Mouse (Mus musculus) heart, adult 2 months (tissue): ENCODE results near the gene Nr2c2. TPM values are rescaled to one million over a fixed set of nuclear protein-coding genes. Genes with fewer than 3 reads are reported as not detected.
"Not testable (repeated sequence)": the region's sequence is repeated elsewhere in the genome, so short reads cannot be mapped to it uniquely, and the experiment has no call there.

ENCODE experiments used
- DNase-seq, 2 experiments: peaks; one replicate each; pipeline ENCODE4 v3.0.0; 2021
- H3K27ac ChIP-seq: fragments of 200-600 bp; 2 replicates; pipeline ENCODE4 v1.8.1; 2022
- H3K27me3 ChIP-seq: fragments of 200-500 bp; 2 replicates; pipeline ENCODE4 v1.6.1; 2012; ENCODE audit warnings: mild to moderate bottlenecking, low read length, inconsistent platforms, mixed read lengths; ENCODE audit not compliant: control insufficient read depth, insufficient read depth
- H3K36me3 ChIP-seq: fragments of 200-500 bp; 2 replicates; pipeline ENCODE4 v1.6.1; 2012; ENCODE audit warnings: low read length, inconsistent platforms; ENCODE audit not compliant: control insufficient read depth, insufficient read depth
- H3K4me1 ChIP-seq: fragments of 200-500 bp; 2 replicates; pipeline ENCODE4 v1.6.1; 2011; ENCODE audit warnings: low read length; ENCODE audit not compliant: control insufficient read depth, insufficient read depth
- H3K4me3 ChIP-seq: fragments of 200-600 bp; 2 replicates; pipeline ENCODE4 v1.8.1; 2022
- H3K79me2 ChIP-seq: fragments of 200-500 bp; replicated peaks from 2 replicates; pipeline ENCODE4 v1.6.1; 2012; ENCODE audit warnings: mild to moderate bottlenecking, inconsistent platforms, low read length, moderate library complexity, mixed read lengths; ENCODE audit not compliant: control insufficient read depth, insufficient read depth
- H3K9ac ChIP-seq: fragments of 200-500 bp; 2 replicates; pipeline ENCODE4 v1.6.1; 2012; ENCODE audit warnings: low read depth, mild to moderate bottlenecking, control low read depth, inconsistent platforms, low read length, mixed read lengths
- CTCF ChIP-seq: fragments of 200-600 bp; IDR thresholded peaks from 2 replicates; pipeline ENCODE4 v1.8.1; 2022; ENCODE audit warnings: antibody characterized with exemption, mild to moderate bottlenecking, moderate library complexity
- EP300 ChIP-seq: fragments of 200-500 bp; IDR thresholded peaks from 2 replicates; pipeline ENCODE4 v1.6.1; 2011; ENCODE audit warnings: low read depth, low read length, control low read depth; ENCODE audit not compliant: insufficient read depth
- POLR2A ChIP-seq: fragments of 200-500 bp; IDR thresholded peaks from 2 replicates; pipeline ENCODE4 v1.6.1; 2011; ENCODE audit warnings: mild to moderate bottlenecking, low read depth, low read length, control low read depth; ENCODE audit not compliant: insufficient read depth
- WGBS: fragments of 180-500 bp; shearing (Covaris S2); methylation state at CpG from one replicate; pipeline ENCODE4 v1.1.7; 2018; 5-methylcytosine and 5-hydroxymethylcytosine counted together
- intact Hi-C: fragments of 180-260 bp; cut with DNase I; formaldehyde crosslinking; loops from one replicate; pipeline ENCODE4 v1.15.1; 2025
- polyA plus RNA-seq: library from polyadenylated mRNA; depleted of rRNA; stranded (reverse); fragments of >200 nt; gene quantifications from 2 replicates; pipeline ENCODE4 v1.2.3, GENCODE M21; 2012
- total RNA-seq, 2 experiments: library from RNA; stranded (reverse); gene quantifications; 2 replicates each; pipeline ENCODE4 v1.2.3; 2021

The Nr2c2 gene
- total and polyA plus RNA-seq, 3 experiments = 8.5 to 26.8 (median 21.6) TPM

DNA sequence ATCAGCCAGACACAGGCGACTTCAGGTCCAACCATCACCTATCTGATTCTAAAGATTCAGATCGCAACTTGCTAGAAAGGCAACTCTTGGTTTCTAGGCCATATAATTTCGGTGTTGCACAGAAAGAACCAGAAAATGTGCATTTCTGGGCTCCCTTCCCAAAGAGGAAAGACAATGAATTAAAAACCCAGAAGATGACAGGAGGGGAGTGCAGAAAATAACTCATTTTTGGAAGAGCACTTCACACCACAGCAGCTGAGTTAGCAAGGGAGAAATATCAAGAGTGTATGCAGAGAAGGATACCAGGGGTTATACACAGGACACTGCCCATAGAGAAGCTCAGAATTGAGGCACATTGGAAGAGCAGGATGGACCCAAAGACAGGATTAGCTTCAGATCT is 6.3 kb upstream of the Nr2c2 start:
- H3K9ac ChIP-seq = no peak overlapping the region
- no peak overlapping the region for H3K4me3 ChIP-seq
- no peaks in the 10 kb centered on the region for H3K79me2 ChIP-seq
- WGBS = 87% methylated on average over 3 of the region's 3 CpGs
- DNase-seq = no peak
- intact Hi-C loops = no loop called here
- no peak for TF ChIP-seq EP300
- no peak for TF ChIP-seq POLR2A
- TF ChIP-seq CTCF = no peak
- no peaks in the 10 kb centered on the region for H3K27me3 ChIP-seq
- H3K4me1 ChIP-seq = no peaks in the 10 kb centered on the region
- H3K27ac ChIP-seq = no peak overlapping the region
- H3K36me3 ChIP-seq = no peaks in the 10 kb centered on the region

- WGBS = 83% methylated on average over 7 of the region's 7 CpGs
- H3K79me2 ChIP-seq, H3K27ac ChIP-seq, H3K4me3 ChIP-seq, H3K4me1 ChIP-seq, H3K9ac ChIP-seq, DNase-seq, H3K27me3 ChIP-seq, intact Hi-C loops: not testable (repeated sequence)
- peaks cover 12% of the 10 kb centered on the region for H3K36me3 ChIP-seq
Observed at GRCm38 (mm10) chr6:92089141-92089540, 2.0 kb upstream of the Nr2c2 start.

- intact Hi-C loops = loop anchor here (5.0 kb wide), 3 partner anchors 47 to 573 kb away; partner anchors contain the start of genes Lsm3, Mrps25 and Xpc
Observed at GRCm38 (mm10) chr6:92089982-92090381, 1.2 kb upstream of the Nr2c2 start.

GRCm38 (mm10) chr6:92090497-92090896 is 693 bp upstream of the Nr2c2 start:
- Histone ChIP-seq H3K79me2 (peaks cover 5% of the 10 kb centered on the region; the same call in 1 of the 2 replicates), H3K27ac (peak overlapping the region; percentile 98), H3K36me3 (peaks cover 21% of the 10 kb centered on the region), H3K27me3 (no peaks in the 10 kb centered on the region), H3K4me3 (peak overlapping the region; percentile 92), H3K4me1 (peaks cover 8% of the 10 kb centered on the region), H3K9ac (peak overlapping the region; percentile 93)
- TF ChIP-seq CTCF (no peak), EP300 (no peak), POLR2A (no peak)
- no peak for DNase-seq
- intact Hi-C loops = loop anchor here (5.0 kb wide), 3 partner anchors 47 to 573 kb away; partner anchors contain the start of genes Lsm3, Mrps25 and Xpc
- WGBS = 4% methylated on average over 4 of the region's 4 CpGs

More at GRCm38 (mm10) chr6:92089982-92090381, 1.2 kb upstream of the Nr2c2 start:
- TF ChIP-seq POLR2A (no peak), CTCF (no peak), EP300 (no peak)
- H3K79me2 ChIP-seq = peaks cover 4% of the 10 kb centered on the region; the same call in 1 of the 2 replicates
- DNase-seq = no peak
- no peak overlapping the region for H3K4me3 ChIP-seq
- WGBS = 93% methylated on average over 4 of the region's 4 CpGs
- H3K36me3 ChIP-seq = peaks cover 17% of the 10 kb centered on the region
- peaks cover 8% of the 10 kb centered on the region for H3K4me1 ChIP-seq
- H3K27ac ChIP-seq = no peak overlapping the region
- H3K27me3 ChIP-seq = no peaks in the 10 kb centered on the region
- H3K9ac ChIP-seq = no peak overlapping the region

DNA sequence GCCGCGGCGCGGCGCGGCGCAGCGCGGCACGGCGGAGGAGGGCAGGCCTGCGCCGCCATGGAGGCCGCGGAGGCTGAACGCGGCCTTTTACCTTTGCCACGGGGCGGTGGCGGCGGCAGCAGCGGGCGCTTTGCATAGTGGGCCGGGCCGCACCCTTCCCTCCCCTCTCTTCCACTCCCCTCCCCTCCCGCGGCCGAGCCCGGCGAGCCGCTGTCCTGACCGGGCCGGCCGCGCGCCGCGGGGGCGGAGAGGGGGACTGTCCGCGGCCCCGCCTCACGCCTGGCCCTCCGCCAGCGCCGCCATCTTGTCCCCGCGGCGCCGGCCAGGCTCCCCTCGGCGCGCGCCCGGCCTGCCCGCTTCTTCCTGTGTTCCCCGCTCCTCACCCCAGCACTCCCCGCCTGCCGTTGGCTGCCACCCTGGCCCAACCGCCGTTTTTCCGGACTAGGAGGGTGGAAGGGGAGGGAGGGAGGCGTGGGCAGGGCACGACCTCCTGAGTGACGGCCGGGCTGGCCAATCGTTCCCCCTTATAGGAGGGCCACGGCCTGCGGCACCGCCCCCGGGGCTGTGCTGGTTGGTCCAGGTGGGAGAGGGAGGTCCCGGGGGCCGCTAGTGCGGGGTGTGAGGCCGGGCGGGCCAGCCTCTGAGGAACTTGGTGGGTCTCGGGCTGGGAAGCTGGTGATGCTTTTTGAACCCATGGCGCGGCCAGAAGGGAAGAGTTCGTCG is 738 bp downstream of the Nr2c2 start:
- intact Hi-C loops = loop anchor here (5.0 kb wide), 3 partner anchors 45 to 575 kb away; partner anchors contain the start of genes Lsm3, Mrps25 and Xpc
- Histone ChIP-seq H3K9ac (peak overlapping the region; percentile 93), H3K36me3 (peaks cover 21% of the 10 kb centered on the region), H3K79me2 (peaks cover 7% of the 10 kb centered on the region), H3K4me3 (peak overlapping the region; percentile 92), H3K27me3 (no peaks in the 10 kb centered on the region), H3K4me1 (peaks cover 8% of the 10 kb centered on the region), H3K27ac (peak overlapping the region; percentile 98)
- DNase-seq = peak; percentile 100
- TF ChIP-seq POLR2A (peak; percentile 72), CTCF (no peak)
- under 1% methylated on average over 53 of the region's 81 CpGs for WGBS

DNA sequence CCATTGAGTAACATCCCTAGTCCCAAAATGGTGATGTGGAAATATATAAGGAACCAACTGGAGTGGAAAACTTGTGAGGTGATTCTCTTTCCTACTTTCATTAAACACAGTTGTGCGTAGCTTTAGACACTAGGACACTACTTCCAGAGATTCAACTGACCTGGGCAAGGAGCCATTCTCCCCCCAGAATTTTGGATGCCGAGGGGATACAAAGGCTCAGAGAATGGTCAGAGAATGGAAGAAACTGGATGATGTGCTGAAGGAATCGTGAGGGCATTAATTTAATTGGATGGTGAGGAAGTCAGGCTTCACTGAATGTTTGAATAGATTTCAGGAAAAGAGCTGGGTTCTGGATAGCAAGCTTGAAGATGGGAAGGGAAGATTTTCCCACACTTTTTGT is 1.5 kb downstream of the Nr2c2 start:
- H3K27ac ChIP-seq = peak overlapping the region; percentile 98
- peaks cover 21% of the 10 kb centered on the region for H3K36me3 ChIP-seq
- TF ChIP-seq EP300 (no peak), POLR2A (no peak), CTCF (no peak)
- intact Hi-C loops = loop anchor here (5.0 kb wide), 3 partner anchors 45 to 575 kb away; partner anchors contain the start of genes Lsm3, Mrps25 and Xpc
- peak overlapping the region; percentile 92 for H3K4me3 ChIP-seq
- peak overlapping the region; percentile 47 for H3K9ac ChIP-seq
- DNase-seq = no peak
- H3K4me1 ChIP-seq = peaks cover 9% of the 10 kb centered on the region
- no peaks in the 10 kb centered on the region for H3K27me3 ChIP-seq
- peaks cover 7% of the 10 kb centered on the region for H3K79me2 ChIP-seq
- 15% methylated on average over 3 of the region's 3 CpGs for WGBS
